In genomic region chr13:51094323-51095195, GRCm38 (mm10) we compare ENCODE assay signal across 27 mouse cellular contexts. TPM values are rescaled to one million over a fixed set of nuclear protein-coding genes. Genes with fewer than 3 reads are reported as not detected.
DNase-seq lines count a peak whose midpoint lies in the region; ATAC-seq and TF ChIP-seq lines count a peak whose summit lies in the region.
"Had no signal": no experiment of that assay in that cellular context is flagged by ENCODE, and none has a peak within 500 bp of the region (broad histone marks: within the 10 kb centered on the region; RNA-seq: fewer than 3 reads in every experiment).

No protein-coding gene starts in this region.

- H3K4me2 ChIP-seq in liver, embryonic 12.5 days: no peak overlapping the region
- H3K4me2 ChIP-seq in intestine, embryonic 16.5 days (ENCODE audit: low read depth, low read length): no peak overlapping the region
- no peak overlapping the region for H3K4me2 ChIP-seq in stomach, postnatal 0 days (replicated peaks; ENCODE audit: low read depth)
- H3K4me2 ChIP-seq: forebrain, embryonic 13.5 days; heart, embryonic 15.5 days; hindbrain, embryonic 12.5 days; limb, embryonic 12.5 days; liver, embryonic 13.5 days; neural tube, embryonic 12.5 days had no signal

- no peaks in the 10 kb centered on the region for H3K27me3 ChIP-seq in liver, adult 2 months (ENCODE audit: control insufficient read depth, insufficient read depth, low read length)
- H3K27me3 ChIP-seq in liver, embryonic 12.5 days (replicated peaks): peaks cover 2% of the 10 kb centered on the region; the same call in 1 of the 2 replicates
- no peaks in the 10 kb centered on the region for H3K27me3 ChIP-seq in intestine, embryonic 16.5 days (replicated peaks; ENCODE audit: control insufficient read depth, insufficient read depth, low read length)
- no peaks in the 10 kb centered on the region for H3K27me3 ChIP-seq in stomach, postnatal 0 days (ENCODE audit: control insufficient read depth, insufficient read depth, low read length)
- H3K27me3 ChIP-seq: forebrain, embryonic 13.5 days; heart, embryonic 15.5 days; hindbrain, embryonic 12.5 days; limb, embryonic 12.5 days; neural tube, embryonic 12.5 days had no signal

- TF ChIP-seq POLR2A in liver, adult 2 months (IDR thresholded peaks at IDR 0.05; ENCODE audit: extremely low read depth, insufficient read depth, low read length): no peak

- H3K4me3 ChIP-seq in liver, adult 2 months (ENCODE audit: insufficient read depth, low read depth, low read length): no peak overlapping the region
- no peak overlapping the region for H3K4me3 ChIP-seq in liver, embryonic 12.5 days
- H3K4me3 ChIP-seq in intestine, embryonic 16.5 days (ENCODE audit: low read length): no peak overlapping the region
- H3K4me3 ChIP-seq in stomach, postnatal 0 days (ENCODE audit: low read depth, low read length): no peak overlapping the region
- H3K4me3 ChIP-seq: forebrain, embryonic 13.5 days; heart, embryonic 15.5 days; hindbrain, embryonic 12.5 days; limb, embryonic 12.5 days; liver, embryonic 13.5 days; neural tube, embryonic 12.5 days had no signal

- ATAC-seq in liver, embryonic 12.5 days: no peak
- peak; percentile 63 for ATAC-seq in intestine, embryonic 16.5 days
- peak; percentile 83 for ATAC-seq in stomach, postnatal 0 days (ENCODE audit: low FRiP score, low TSS enrichment)
- ATAC-seq: CD4-positive, CD25-positive, alpha-beta regulatory T cell, adult 4 months; forebrain, embryonic 13.5 days; inflammation-experienced regulatory T-cells, adult 6 months; midbrain, embryonic 16.5 days had no signal

- no peak for TF ChIP-seq CTCF in liver, adult 2 months (IDR thresholded peaks at IDR 0.05; ENCODE audit: low read depth, low read length)
- TF ChIP-seq CTCF in stomach, postnatal 0 days (IDR thresholded peaks at IDR 0.05; ENCODE audit: low read depth): no peak

- H3K9ac ChIP-seq in liver, adult 2 months (ENCODE audit: low read depth, low read length): no peak overlapping the region
- H3K9ac ChIP-seq in liver, embryonic 12.5 days: no peak overlapping the region
- H3K9ac ChIP-seq in intestine, embryonic 16.5 days (ENCODE audit: low read depth, low read length): no peak overlapping the region
- no peak overlapping the region for H3K9ac ChIP-seq in stomach, postnatal 0 days (ENCODE audit: low read length)
- H3K9ac ChIP-seq: forebrain, embryonic 13.5 days; heart, embryonic 15.5 days; hindbrain, embryonic 12.5 days; limb, embryonic 12.5 days; liver, embryonic 13.5 days; neural tube, embryonic 12.5 days had no signal

- H3K9me3 ChIP-seq in liver, embryonic 12.5 days (replicated peaks): no peaks in the 10 kb centered on the region
- no peaks in the 10 kb centered on the region for H3K9me3 ChIP-seq in intestine, embryonic 16.5 days (ENCODE audit: control insufficient read depth, low read length)
- no peaks in the 10 kb centered on the region for H3K9me3 ChIP-seq in stomach, postnatal 0 days (ENCODE audit: control insufficient read depth, low read length)
- H3K9me3 ChIP-seq: forebrain, embryonic 13.5 days; heart, embryonic 15.5 days; hindbrain, embryonic 12.5 days; limb, embryonic 12.5 days; liver, embryonic 13.5 days; neural tube, embryonic 12.5 days had no signal

- no peak for TF ChIP-seq EP300 in stomach, postnatal 0 days (optimal IDR thresholded peaks at IDR 0.05)

- H3K36me3 ChIP-seq in liver, adult 2 months (ENCODE audit: control insufficient read depth, insufficient read depth, low read length): no peaks in the 10 kb centered on the region
- no peaks in the 10 kb centered on the region for H3K36me3 ChIP-seq in liver, embryonic 12.5 days
- H3K36me3 ChIP-seq in intestine, embryonic 16.5 days (ENCODE audit: control insufficient read depth, insufficient read depth, low read length): no peaks in the 10 kb centered on the region
- no peaks in the 10 kb centered on the region for H3K36me3 ChIP-seq in stomach, postnatal 0 days (ENCODE audit: control insufficient read depth, insufficient read depth, low read length)
- H3K36me3 ChIP-seq: heart, embryonic 15.5 days; hindbrain, embryonic 12.5 days; limb, embryonic 12.5 days; liver, embryonic 13.5 days; neural tube, embryonic 12.5 days had no signal

- peak overlapping the region; percentile 85 for H3K27ac ChIP-seq in liver, adult 2 months (replicated peaks; ENCODE audit: insufficient read depth, low read depth, low read length)
- no peak overlapping the region for H3K27ac ChIP-seq in liver, embryonic 12.5 days
- no peak overlapping the region for H3K27ac ChIP-seq in intestine, embryonic 16.5 days (ENCODE audit: low read length)
- H3K27ac ChIP-seq in stomach, postnatal 0 days (replicated peaks): no peak overlapping the region
- H3K27ac ChIP-seq: forebrain, embryonic 13.5 days; heart, embryonic 15.5 days; hindbrain, embryonic 12.5 days; limb, embryonic 12.5 days; liver, embryonic 13.5 days; neural tube, embryonic 12.5 days had no signal

- no peaks in the 10 kb centered on the region; the same call in 1 of the 2 replicates for H3K79me2 ChIP-seq in liver, adult 2 months (ENCODE audit: control insufficient read depth, insufficient read depth, low read length)

- peaks cover 19% of the 10 kb centered on the region for H3K4me1 ChIP-seq in liver, adult 2 months (ENCODE audit: control insufficient read depth, insufficient read depth, low read length)
- H3K4me1 ChIP-seq in liver, embryonic 12.5 days: peaks cover 2% of the 10 kb centered on the region; the same call in 1 of the 2 replicates
- H3K4me1 ChIP-seq in intestine, embryonic 16.5 days (ENCODE audit: control insufficient read depth, insufficient read depth, low read length): peaks cover 3% of the 10 kb centered on the region
- no peaks in the 10 kb centered on the region for H3K4me1 ChIP-seq in stomach, postnatal 0 days (replicated peaks; ENCODE audit: control insufficient read depth, insufficient read depth)
- H3K4me1 ChIP-seq: neural tube, embryonic 12.5 days had no signal

- peak; percentile 71 for DNase-seq in liver, adult 2 months (ENCODE audit: extremely low read depth, low read depth, low spot score)
- peak; percentile 19 for DNase-seq in embryo, embryonic 10.5 days (ENCODE audit: low spot score)
- DNase-seq in stomach, postnatal 0 days (ENCODE audit: low spot score): peak; percentile 29
- DNase-seq in heart, postnatal 4 days: no peak
- DNase-seq in spleen, postnatal 10 days (ENCODE audit: low spot score in 2 of 2): no peak
- DNase-seq: adrenal gland, adult 8-10 months; cerebellum, adult 2 months; cerebellum, postnatal 25 days; gastrocnemius, postnatal 14 days; kidney, postnatal 14 days; layer of hippocampus, adult 9-11 months; liver, embryonic 13.5 days; lung, adult 2 months; lung, postnatal 14 days; right cerebral cortex, adult 18-20 months; thymus, adult 18-20 months; thymus, postnatal 25 days had no signal

- 55% methylated on average over 16 of the region's 16 CpGs for WGBS in liver, adult 2 months
- 76% methylated on average over 16 of the region's 16 CpGs for WGBS in liver, embryonic 12.5 days (ENCODE audit: insufficient replicate concordance)
- WGBS in intestine, embryonic 16.5 days: 64% methylated on average over 16 of the region's 16 CpGs
- 61% methylated on average over 16 of the region's 16 CpGs for WGBS in stomach, postnatal 0 days

RNA-seq across cellular contexts. Expression of gene Spin1, which starts 6.1 kb away (rescaled TPM):
- 39.5 and 52.2 TPM in 2 replicates for total RNA-seq in liver, adult 2 months (2014; rRNA removed)
- 17.1 and 19.5 TPM in 2 replicates for polyA plus RNA-seq in liver, adult 2 months (2012; rRNA removed)
- 18.5 and 19.0 TPM in 2 replicates for polyA plus RNA-seq in liver, embryonic 12.5 days (2016; fragmentation: Nextera tagmentation; extraction: Ambion mirVana)
- 52.3 and 54.4 TPM in 2 replicates for polyA plus RNA-seq in intestine, embryonic 16.5 days (2015; fragmentation: Nextera tagmentation; extraction: Ambion mirVana)
- polyA plus RNA-seq in stomach, postnatal 0 days (2015; fragmentation: Nextera tagmentation; extraction: Ambion mirVana): 27.9 and 29.2 TPM in 2 replicates
- 10 to 100 TPM; 75.0 to 75.7 TPM for total RNA-seq in heart, postnatal 4 days (2021)

Comparison
In these comparisons a context has a peak if more than half of its experiments do, and no peak if none do; other contexts are left out.
1. DNase-seq: peak in liver, adult 2 months (single experiment), embryo, embryonic 10.5 days (single experiment) and stomach, postnatal 0 days (single experiment); none in heart, postnatal 4 days (single experiment) and spleen, postnatal 10 days (0 of 2).